Mouse (Mus musculus): ENCODE results near the gene Chek2.
A peak's percentile ranks its signal among the peaks of the same experiment; 100 is the strongest.
"Not testable (repeated sequence)": the region's sequence is repeated elsewhere in the genome, so short reads cannot be mapped to it uniquely, and the experiment has no call there.

Gene Chek2

GRCm38 (mm10) chr5:110839678-110840365 lies at the start of gene Chek2, which contains the start of gene Hscb:
TSS of gene Chek2 (plus strand) at chr5:110839979.
TSS of gene Hscb (minus strand) at chr5:110839777.
- peak; percentile 95 for DNase-seq (ENCODE audit: low spot score)

GRCm38 (mm10) chr5:110794363-110794762 lies 45.4 kb upstream of the Chek2 start:
- DNase-seq (ENCODE audit: low spot score): no peak

GRCm38 (mm10) chr5:110797696-110798095 lies 42.1 kb upstream of the Chek2 start:
- DNase-seq (ENCODE audit: low spot score): peak; percentile 46

GRCm38 (mm10) chr5:110801036-110801624 lies 38.6 kb upstream of the Chek2 start:
- no peak for DNase-seq (ENCODE audit: low spot score)

GRCm38 (mm10) chr5:110802186-110802585 lies 37.6 kb upstream of the Chek2 start:
- no peak for DNase-seq (ENCODE audit: low spot score)

- no peak for DNase-seq (ENCODE audit: low spot score)
Observed at GRCm38 (mm10) chr5:110802809-110803208, 37.0 kb upstream of the Chek2 start.

GRCm38 (mm10) chr5:110804012-110804743 lies 35.6 kb upstream of the Chek2 start:
- DNase-seq (ENCODE audit: low spot score): no peak

GRCm38 (mm10) chr5:110806154-110806553 lies 33.6 kb upstream of the Chek2 start:
- no peak for DNase-seq (ENCODE audit: low spot score)

GRCm38 (mm10) chr5:110806676-110807075 lies 33.1 kb upstream of the Chek2 start:
- no peak for DNase-seq (ENCODE audit: low spot score)

GRCm38 (mm10) chr5:110807453-110807852 lies 32.3 kb upstream of the Chek2 start:
- DNase-seq (ENCODE audit: low spot score): no peak

- DNase-seq (ENCODE audit: low spot score): peak; percentile 80
Observed at GRCm38 (mm10) chr5:110808061-110808631, 31.6 kb upstream of the Chek2 start.

GRCm38 (mm10) chr5:110808821-110809666 lies 30.7 kb upstream of the Chek2 start:
- DNase-seq (ENCODE audit: low spot score): no peak

- DNase-seq (ENCODE audit: low spot score): peak; percentile 99
Observed at GRCm38 (mm10) chr5:110809667-110810325, 30.0 kb upstream of the Chek2 start, which contains the start of gene Ulk1. TSS of gene Ulk1 (minus strand) at chr5:110810097.

GRCm38 (mm10) chr5:110824421-110824820 lies 15.4 kb upstream of the Chek2 start:
- no peak for DNase-seq (ENCODE audit: low spot score)

- no peak for DNase-seq (ENCODE audit: low spot score)
Observed at GRCm38 (mm10) chr5:110826781-110827495, 12.8 kb upstream of the Chek2 start.

GRCm38 (mm10) chr5:110827576-110827975 lies 12.2 kb upstream of the Chek2 start:
- DNase-seq (ENCODE audit: low spot score): no peak

- no peak for DNase-seq (ENCODE audit: low spot score)
Observed at GRCm38 (mm10) chr5:110831036-110831720, 8.6 kb upstream of the Chek2 start.

GRCm38 (mm10) chr5:110835959-110836358 lies 3.8 kb upstream of the Chek2 start:
- DNase-seq (ENCODE audit: low spot score): peak; percentile 52

GRCm38 (mm10) chr5:110838016-110838415 lies 1.8 kb upstream of the Chek2 start:
- DNase-seq (ENCODE audit: low spot score): not testable (repeated sequence)
